Mouse (Mus musculus) right cerebral cortex, postnatal 25 days (tissue): ENCODE data around the gene Slit3.

Experiments
- DNase-seq: peaks from one replicate; pipeline ENCODE4 v3.0.0; 2022

Slit3 gene

GRCm38 (mm10) chr11:35480146-35480545 is 359.1 kb downstream of the Slit3 start:
- no peak for DNase-seq

- no peak for DNase-seq
These were observed 360.8 kb downstream of the Slit3 start for GRCm38 (mm10) chr11:35481611-35482363.

DNA sequence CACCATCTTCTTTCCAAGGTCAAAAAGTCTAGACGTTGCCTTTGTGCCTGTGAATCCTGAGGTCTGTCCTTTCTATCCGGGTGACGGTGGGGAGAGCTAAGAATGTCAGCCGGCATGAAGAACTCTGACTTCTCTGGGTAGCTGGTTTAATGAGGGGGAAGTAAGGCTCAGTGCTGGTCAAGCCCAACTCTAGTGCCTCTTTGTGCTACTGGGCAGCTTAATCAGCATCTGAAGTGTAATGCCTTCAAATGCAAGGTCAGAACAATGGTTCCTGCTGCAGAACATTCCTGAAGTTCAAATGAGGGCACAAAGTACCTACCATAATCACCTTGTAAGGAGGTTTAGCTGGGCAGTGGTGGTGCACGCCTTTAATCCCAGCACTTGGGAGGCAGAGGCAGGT is 366.9 kb downstream of the Slit3 start:
- DNase-seq, result no peak

- DNase-seq, result no peak
These were observed 370.7 kb downstream of the Slit3 start for GRCm38 (mm10) chr11:35491701-35492100.

DNA sequence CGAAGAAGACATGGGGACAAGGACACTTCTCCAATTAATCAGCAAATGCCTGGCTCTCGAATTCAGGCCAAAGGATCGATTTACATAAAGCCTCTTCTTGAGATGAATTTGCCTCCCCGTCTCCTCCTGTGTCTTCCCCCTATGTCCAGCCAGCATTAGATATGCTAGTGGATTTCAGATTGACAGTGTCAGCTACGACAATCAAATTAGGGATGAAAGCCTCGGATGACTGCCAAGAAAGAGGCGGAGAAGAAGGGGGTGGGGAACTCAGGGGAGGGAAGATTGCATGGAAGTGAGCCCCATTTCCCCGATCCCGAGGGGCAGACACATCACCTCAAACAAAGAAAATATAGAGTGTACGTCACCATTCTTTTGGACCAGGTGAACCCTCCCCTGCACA is 375.9 kb downstream of the Slit3 start:
- no peak for DNase-seq

DNA sequence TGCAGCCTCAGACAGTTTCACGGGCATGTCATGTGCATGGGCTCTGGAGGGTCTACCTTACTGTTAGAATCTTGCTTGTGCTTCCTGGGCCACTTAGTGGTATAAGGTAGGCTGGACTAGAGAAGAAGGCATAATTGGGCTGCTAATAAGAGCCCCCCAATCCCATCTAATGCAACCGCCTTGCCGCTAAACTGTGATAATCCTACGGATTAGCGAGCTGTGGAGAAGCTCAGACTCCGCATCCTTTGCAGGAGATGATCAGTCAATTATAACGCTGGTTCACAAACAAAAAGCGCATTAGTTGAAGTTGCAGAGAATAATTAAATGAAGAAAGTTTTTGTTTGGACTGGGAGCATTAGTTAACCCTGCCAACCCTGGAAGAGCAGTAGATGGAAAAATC is 376.9 kb downstream of the Slit3 start:
- DNase-seq, result no peak

- no peak for DNase-seq
These were observed 381.1 kb downstream of the Slit3 start for GRCm38 (mm10) chr11:35502128-35502527.

DNA sequence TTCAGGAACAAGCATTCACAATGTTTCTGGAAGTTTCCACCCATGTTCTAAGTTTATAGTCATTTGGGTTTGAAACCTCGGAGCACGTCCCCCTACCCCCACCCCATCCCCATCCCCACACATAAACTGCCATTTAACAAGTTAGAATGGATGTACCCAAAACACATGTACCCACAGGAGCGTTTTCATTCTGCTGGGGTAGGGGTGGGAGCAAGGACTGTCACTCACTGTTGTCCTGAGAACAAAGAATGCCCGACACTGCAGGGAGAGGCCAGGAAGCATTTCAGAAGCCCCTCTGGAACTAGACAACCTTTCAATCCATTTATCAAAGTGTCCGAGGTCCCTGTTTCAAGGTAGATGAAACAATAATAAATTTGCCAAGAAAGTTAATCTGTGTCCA is 383.0 kb downstream of the Slit3 start:
- no peak for DNase-seq

- no peak for DNase-seq
These were observed 383.9 kb downstream of the Slit3 start for GRCm38 (mm10) chr11:35504916-35505315.

DNA sequence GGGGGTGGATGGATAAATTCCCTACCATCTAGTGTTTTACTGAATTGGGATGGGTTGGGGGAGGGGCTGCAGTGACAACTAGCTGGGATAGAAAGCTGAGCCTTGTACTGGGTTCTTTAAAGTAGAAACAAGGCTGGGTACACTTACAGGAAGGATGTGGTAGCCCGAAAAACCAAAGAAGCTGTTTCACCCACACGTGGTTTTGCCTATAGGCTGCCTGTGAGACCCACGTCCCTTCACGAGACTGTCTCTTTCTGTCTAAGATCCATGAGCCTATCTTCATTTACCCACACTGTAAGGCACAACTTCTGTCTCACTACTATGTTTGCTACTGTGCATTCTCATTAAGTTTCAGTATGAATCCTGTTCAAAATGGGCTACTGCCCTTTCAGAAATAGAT is 384.3 kb downstream of the Slit3 start:
- no peak for DNase-seq

DNA sequence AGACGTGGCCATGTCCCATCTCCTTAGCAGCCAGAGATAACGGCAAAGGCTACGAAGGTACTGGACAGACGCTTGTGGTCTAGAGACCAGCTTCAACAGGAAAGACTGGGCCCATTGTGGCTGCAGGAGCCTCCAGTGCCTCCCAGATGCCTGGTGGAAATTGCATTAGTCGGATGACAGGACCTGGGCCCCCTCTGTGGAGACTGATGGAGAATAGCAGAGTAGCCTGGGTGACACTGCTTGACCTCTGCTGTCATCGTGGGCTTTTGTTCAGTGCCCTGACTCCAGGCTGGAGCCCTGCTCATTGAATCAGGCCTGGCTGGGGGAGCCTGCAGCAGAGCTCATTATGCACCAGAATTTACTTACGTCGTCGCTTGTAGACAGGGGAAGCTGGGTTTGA is 384.8 kb downstream of the Slit3 start:
- no peak for DNase-seq

GRCm38 (mm10) chr11:35507781-35508390 is 386.9 kb downstream of the Slit3 start:
- DNase-seq, result no peak

GRCm38 (mm10) chr11:35512686-35513085 is 391.7 kb downstream of the Slit3 start:
- no peak for DNase-seq

GRCm38 (mm10) chr11:35513343-35513742 is 392.3 kb downstream of the Slit3 start:
- DNase-seq, result no peak

DNA sequence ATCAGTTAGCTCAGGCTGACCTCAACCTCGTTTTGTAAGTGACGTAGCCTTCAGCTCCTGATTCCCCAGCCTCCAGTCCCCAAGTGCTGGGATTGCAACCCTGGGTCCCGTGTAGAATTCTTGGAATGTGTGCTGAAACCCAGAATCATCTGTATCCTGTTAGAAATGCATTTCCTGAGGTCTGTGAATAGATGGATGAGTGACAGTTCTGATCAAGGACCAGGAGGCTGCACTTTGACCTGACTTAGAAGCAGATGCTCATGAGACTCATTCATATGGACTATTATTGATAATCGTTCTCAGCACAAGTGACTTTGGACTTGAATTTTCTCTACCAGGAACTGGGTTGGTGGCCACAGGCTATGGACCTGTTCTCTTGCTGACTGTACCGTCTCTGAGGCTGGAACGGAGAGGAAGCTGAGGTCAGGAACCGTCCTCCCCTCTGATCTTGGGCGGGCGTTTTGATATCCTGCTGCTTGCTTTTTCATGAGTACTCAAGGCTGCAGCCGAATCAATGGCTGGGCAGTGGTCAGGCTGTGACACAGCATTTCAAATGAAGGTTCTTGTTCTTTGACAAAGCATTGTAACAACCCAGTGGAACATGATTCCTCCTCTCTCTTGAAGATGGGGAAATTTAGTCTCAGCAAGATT is 401.9 kb downstream of the Slit3 start:
- no peak for DNase-seq

- no peak for DNase-seq
These were observed 402.7 kb downstream of the Slit3 start for GRCm38 (mm10) chr11:35523773-35524172.

- DNase-seq, result no peak
These were observed 405.3 kb downstream of the Slit3 start for GRCm38 (mm10) chr11:35526219-35526762.

DNA sequence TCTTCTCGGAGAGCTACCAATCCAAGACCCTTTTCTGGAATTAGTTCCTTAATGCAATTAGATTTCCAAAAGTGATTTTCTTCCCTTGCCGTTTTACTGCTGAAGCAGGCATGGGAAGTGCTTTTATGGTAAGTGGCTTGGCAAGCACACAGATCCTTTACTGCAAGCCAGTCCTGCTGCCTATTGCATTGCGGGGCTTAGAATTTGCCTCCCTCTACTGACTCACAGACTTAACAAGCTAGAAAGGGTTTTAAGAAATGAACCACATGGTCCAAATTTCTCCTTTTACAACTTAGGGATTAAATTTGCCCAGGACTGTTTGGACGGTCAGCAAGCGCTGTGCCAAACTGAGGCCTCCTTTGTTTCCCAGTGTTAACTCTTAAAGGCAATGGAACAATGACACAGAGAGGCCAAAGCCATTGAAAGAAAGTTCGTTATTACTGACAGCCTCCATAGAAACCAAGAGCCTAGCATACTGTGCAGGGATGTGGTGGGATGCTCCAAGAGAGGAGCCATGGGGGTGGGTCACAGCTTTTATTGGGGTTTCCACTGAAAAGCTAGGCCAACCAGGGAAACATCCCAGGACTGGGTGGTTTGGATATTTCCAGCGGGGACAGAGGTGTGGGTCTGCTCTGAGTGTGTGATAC is 406.9 kb downstream of the Slit3 start:
- DNase-seq, result peak; percentile 36

DNA sequence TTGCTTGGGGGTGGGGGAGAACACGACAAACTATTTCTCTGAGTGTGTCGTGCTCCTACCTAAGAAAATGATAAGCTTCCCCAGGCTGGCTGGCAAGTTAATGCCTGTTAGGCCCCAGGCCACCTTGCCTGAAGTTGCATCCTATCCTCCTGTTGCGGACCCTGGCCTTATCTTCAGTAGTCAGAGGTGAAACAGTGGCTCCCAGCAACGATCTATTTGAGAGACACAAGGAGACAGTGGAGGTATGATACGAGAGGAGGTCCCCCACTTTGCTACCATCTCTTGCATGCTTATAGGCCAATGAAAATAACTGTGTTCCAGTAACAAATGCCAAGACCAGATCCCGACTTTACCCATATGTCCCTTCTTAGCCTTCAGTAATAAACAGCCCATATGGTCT is 414.0 kb downstream of the Slit3 start:
- no peak for DNase-seq

DNA sequence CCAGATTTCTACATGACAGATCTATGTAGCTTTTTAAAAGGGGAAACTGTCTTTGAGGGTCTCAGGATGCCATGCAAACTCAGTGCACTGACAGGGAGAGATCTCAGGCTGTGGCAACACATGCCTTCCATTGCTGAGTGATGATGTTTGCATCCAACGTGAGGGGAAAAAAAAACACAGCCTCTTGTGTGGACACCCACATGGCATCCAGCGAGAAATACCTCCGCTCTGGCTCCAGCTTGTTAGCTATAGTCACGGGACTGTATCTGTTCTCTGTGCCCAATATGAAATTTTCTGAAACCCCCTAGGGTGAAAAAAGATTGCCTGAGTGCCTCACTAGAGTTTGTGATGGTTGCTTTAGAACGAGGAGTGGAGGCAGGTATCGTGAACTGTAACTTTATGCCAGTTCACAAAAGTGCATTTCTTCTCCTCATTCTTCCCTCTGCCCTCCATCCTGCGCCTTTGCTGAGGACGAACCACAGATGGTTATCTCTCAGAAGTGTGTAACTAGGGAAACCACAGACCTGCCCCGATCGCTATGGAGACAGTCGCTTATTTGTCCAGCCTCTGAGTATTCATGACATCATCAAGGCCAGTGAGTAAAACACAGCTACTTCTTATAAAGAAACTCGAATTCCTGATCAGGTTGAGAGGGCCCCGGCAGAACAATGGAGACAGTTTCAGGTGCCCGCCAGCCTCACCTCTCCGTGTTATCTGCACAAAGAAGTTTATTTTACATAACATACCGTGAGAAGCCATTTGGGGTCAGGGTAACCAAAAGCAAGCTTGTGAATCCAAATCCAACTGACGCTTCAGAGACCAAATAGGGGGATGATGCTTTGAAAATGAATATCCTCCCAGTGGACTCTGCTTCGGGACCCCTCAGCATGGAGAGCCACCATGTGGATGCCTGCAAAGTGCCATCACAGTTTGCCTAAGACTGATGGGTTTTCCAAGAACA is 416.4 kb downstream of the Slit3 start:
- no peak for DNase-seq

DNA sequence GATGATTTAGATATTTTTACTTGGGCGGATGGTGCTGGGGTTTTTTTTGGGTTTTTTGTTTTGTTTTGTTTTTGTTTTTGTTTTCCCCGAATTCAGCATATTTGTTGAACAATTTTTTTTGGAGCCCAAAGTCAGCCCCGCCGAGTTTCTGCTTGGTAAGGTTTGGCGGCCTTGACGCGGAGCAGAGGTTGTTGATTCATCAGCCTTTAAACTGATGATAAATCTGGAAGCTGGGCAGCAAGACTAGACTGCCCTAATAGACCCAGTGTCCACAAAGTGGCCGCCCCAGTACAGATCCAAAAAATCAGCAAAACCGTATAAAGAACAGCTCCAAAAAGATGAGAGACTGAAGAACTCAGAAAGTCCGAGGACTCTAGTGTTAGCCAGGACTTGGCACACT is 421.7 kb downstream of the Slit3 start:
- DNase-seq, result no peak
